Mouse (Mus musculus): ENCODE data around the gene Cox4i2.

Gene Cox4i2

DNA sequence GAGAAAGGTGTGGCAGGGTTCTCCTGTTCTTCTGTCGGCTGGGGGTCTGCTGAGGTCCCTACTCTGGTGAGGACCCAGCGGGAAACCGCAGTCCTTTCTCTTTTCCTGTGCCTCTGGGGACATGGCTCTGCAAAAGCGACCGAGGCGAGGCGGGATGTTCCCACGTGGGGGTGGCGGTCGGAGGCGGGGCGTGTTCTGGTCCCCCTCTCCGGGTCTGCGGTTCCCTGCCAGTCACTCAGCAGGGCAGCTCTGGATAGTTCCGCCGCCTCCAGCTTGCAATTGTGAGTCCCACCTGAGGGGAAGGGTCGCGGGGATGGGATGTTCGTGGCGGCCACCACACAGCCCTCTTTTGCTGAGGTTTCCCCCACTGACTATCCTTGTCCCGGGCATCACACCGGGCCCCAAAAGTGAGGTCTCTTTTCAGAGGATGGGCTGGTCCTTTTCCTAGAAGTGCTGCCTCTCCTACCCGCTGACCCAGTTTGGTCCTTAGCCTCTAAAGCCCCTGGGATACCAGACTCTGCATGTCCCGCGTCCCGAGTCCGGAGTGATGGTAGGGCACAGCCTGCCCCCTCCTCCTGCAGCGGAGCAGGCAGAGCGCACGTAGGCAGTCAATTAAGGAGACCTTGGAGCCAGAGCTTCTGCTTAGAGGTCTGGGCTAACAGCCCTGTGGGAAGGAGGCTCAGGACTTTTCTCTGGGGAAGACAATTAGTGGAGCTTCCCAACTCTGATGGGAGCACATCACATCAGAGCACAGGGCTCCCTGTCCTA is at the start of gene Cox4i2:
Gene Cox4i2 (plus strand): TSS at position 230 of the 768 bp plus-strand sequence.
- DNase-seq (ENCODE audit: extremely low spot score) = peak; percentile 59

DNA sequence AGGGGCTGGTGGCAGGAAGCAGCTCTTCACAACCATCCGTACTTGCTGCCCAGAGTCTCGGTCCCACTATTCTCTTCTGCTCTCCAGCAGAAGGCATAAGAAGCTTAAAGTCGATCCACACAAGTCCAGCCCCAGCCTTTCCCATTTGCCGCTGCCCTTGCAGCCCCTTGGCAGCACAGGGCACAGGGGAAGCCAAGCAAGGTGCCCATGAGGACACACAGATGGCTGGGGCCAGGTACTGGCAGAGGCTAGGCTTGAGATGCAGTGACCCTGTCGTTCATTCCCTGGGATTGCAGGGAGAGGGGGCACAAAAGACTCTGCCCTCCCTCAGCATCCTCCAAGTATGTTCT is 49.7 kb upstream of the Cox4i2 start:
- no peak for DNase-seq (ENCODE audit: extremely low spot score)

DNA sequence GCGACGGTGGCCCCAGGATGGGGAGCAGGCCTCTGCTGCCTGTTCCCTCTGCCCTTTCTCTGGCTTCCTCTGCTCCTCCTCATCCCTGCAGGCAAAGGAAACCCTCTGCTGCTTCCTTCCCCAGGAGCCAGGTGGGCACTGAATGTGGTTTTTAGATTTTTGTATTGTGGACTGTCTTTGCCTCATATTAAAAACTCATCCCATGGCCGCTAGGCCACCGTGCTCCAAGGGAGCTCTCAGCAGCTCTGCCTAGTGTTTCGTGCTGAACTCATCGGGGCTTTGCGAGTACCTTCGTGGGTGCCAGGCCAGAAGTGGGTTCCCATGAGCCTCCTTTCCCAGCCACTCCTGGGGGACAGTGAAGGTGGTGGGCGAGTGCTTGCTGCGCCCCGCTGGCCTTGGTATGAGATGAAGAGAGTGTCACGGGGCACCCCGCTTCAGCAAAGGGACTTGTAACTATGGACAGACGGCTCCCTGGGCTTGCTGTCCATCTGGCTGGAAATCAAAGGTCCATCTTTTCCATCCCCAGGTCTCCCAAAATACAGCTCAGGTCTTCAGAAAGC is 49.1 kb upstream of the Cox4i2 start:
- no peak for DNase-seq (ENCODE audit: extremely low spot score)

DNA sequence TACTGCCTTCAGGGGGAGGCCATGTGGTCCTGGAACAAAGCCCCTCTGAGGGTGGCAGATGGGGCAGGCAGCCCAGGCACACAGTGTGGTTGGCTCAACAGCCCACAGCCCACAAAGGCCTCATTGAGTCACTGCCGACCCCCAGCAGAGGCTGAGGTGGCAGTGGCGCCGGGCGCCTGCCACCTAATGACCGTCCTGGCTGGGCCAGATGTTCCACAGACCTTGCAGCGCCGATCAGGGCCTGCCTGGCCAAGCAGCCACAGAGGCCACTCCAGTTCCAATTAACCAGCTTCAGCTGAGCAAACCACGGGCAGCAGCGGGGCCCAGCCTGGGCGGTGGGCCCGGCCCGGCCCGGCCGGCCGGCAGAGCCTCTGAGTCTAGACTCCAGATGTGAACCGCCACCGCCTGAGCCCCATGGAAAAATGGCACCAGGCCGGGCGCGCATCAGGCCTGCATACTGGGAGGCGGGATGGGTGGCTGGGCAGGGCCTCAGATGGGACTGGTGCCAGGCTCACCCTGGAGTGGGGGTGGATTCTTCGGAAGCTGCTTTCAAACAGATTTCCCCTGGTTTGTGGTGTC is 47.9 kb upstream of the Cox4i2 start:
- DNase-seq (ENCODE audit: extremely low spot score) = no peak

DNA sequence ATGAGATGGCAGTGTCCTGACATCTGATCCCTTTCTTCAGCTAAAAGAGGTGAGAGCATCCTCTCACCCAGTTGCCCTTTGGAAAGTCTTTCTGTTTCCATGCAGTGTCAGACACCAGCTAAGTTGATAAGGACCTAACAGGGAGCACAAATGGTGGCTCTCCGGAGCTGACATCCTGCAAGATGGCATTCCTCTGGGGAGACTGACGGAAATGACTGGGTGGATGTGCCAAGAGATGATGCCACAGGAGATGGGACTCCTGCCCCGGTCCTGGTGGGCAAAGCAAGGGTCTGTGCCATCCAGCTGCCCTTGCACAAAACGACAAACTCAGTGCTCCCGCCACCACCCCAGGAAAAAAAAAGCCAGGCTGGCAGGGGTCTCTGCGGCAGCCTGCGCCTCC is 46.8 kb upstream of the Cox4i2 start:
- no peak for DNase-seq (ENCODE audit: extremely low spot score)

DNA sequence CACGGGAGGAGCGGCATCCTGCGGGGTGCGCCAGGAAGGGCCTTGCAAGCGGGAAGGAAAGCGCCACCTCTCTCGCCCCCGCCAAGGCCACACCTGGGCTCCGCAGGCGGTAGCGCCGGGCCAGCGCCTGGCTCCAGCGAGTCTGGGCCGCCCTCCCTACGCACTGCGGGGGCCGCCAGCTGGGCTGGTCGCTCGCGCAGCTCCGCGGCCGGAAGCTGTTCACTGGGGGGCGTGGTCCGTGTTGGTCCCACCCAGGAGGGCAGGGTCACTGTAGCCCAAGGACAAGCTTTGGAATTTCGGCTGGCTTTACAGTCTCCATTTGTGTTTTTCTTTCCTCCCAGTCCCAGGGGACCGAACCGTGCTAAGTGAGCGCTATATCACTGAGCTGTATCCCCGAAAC is 46.3 kb upstream of the Cox4i2 start:
- peak; percentile 92 for DNase-seq (ENCODE audit: extremely low spot score)

DNA sequence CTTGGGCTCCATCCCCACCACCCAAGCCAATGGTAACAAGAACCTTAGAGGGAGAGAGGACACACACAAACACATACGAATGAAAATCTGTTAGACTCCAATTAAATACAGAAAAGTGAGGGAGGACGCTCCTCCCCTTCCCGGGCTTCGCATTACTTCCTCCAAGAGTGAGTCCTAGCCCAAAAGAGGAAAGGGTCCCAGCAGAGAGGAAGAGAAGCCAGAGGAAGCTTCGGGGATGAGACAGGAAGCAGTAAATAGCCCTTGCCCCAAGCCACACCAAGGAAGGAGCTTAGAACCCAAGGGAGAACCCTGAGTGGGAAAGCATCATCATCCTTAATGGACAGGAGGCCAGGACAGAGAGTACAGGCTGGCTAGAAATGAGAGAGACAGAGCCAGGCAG is 44.9 kb upstream of the Cox4i2 start:
- DNase-seq (ENCODE audit: extremely low spot score) = no peak

DNA sequence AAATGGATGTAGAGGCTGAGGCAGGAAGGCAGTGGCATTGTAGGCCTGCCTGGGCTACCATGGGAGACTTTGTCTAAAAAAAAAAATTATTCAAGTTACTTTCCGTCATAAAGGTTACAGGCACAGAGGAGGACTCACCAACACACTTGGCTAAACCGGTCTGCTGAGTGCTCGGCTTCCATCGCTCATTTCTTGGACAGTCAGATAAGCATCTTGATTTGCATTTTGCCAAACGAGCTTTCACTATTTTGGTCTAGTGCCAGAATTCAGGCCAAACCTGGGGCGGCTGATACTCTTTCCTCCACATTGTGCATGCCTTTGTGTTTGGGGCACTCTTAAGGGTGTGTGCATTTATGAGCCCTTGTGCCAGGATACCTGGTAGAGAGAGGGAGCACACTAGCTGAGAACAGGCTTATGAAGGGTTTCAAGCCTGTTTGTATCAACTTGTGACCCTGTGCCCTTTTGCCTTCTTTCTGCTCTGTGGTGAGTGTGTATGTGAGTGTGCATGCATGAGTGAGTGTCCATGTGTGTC is 37.7 kb upstream of the Cox4i2 start:
- DNase-seq (ENCODE audit: extremely low spot score) = no peak

DNA sequence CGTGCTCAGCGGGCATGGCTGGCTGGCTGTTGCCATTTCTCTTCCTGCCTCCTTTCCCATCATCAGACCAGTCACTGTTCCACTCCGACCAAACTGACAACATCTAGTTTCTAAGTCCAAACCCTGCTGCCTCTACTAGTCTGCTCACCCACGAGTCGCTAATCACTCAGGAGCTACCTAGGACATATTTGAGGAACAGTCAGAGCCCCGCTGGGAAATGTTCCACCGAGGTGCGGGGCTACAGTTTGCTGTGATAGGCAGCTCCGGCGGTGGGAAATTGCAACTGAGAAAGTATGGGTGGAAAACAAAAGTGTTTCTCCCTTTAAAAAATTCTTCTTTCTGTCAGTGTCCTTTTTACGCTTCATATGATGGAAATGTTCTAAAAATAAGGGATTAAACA is 36.3 kb upstream of the Cox4i2 start:
- DNase-seq (ENCODE audit: extremely low spot score) = no peak

DNA sequence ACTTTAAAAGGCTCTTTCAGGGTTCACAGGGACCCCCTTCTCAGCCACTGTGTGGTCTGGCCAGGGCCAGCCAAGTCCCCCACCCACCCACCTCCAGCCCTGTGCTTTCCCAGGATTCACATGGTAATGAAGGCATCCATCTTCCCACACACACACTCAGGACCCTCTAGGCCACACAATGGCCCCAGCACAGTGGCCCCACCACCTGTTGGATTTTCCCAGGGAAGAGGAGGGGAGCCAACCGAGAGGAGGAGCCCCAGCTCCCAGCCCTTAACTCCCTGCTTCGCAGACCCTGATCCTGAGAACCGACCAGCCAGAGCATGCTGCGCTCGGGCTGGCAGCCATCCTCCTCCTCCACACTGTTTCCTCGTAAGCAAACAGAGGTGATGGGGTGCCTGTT is 35.9 kb upstream of the Cox4i2 start:
- DNase-seq (ENCODE audit: extremely low spot score) = no peak

DNA sequence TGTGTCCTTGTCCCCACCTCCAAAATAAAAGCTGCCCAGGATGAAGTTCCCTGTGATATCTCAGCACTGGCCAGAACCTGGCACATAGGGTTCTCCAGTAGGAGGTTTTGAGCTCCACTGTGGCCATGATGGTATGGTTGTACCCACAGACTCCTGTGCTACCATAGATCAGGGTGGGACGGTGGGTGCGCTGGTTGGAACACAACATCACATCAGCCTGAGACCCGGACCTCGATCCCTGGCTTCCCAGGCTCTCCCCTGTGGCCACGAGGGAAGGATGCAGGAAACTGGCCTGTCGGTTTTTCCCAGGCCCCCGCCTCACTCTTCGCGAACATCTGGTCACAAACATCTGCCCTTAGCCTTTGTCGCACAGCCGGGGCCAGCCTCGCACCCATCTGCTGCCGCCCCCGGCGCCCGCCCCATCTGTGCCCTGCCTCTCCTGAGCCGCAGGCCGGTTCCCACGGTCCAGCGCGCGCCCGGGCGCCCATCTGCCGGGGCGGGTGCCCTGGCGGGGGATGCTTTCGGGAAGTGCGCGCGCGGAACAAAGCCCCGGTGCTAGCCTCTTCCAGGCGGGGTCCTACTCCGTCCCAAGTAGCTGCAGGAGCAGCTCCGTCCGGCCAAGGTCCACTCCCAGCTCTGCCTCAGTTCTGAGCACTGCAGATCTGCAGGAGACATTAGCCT is 30.2 kb upstream of the Cox4i2 start:
- DNase-seq (ENCODE audit: extremely low spot score) = peak; percentile 65

DNA sequence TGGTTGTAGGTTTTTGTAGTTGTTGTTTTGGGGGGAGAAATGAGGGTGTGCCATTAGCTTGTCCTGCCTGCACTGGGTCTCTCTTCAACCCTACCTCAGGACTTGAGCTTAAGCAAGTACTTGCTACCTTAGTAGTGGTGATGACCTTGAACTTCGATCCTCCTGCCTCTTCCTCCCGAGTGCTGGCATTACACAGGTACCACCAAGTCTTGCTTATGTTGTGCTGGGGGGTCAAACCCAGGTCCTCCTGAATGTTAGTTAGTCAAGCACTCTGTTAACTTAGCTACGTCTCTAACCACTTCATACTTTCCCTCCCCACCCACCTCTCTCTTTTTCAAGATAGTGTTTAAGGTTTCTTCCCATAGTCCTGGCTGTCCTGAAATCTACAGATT is 29.6 kb upstream of the Cox4i2 start:
- no peak for DNase-seq (ENCODE audit: extremely low spot score)

DNA sequence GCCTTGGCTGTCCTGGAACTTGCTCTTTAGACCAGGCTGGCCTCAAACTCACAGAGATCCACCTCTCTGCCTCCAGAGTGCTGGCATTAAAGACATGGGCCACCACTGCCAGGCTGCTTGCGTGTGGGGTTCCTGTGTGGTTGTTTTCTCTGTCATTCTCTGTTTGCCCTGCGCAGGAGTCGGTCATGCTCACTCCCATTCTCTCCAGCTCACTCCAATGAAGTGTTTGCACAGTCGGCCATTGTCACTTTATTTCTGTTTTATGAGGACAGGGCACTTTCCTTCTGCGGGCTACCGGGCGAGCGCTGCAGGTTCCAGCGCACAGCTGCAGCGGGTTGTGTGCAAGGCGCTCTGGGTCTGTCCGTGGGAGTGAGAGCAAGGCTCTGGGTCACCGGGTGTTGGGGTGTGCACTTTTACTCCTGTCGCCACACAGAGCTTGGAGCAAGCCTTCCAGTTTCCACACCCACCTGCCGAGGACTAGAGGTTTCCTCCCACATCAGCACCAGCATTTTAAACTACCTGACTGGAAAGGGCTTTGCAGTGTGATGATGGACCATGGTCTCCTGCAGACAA is 28.7 kb upstream of the Cox4i2 start:
- DNase-seq (ENCODE audit: extremely low spot score) = no peak

DNA sequence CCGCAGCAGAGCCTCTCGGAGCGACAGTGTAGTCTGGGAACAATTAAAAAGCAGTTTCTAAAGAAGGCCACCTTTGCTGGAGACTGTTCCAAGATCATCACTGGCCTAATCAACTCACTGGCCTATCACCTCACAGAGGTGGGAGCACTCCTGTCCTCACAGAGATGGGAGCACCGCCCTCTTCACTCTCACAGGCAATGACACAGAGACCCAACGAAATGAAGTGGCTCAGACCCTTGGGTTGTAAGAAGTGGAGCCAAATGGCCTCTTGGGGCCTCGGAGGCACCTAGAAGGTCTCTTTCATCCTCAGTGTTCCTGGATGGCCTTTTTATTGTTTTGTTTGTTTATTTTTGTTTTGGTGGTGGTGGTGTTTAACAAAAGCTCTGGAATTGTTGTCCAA is 27.8 kb upstream of the Cox4i2 start:
- DNase-seq (ENCODE audit: extremely low spot score) = no peak

DNA sequence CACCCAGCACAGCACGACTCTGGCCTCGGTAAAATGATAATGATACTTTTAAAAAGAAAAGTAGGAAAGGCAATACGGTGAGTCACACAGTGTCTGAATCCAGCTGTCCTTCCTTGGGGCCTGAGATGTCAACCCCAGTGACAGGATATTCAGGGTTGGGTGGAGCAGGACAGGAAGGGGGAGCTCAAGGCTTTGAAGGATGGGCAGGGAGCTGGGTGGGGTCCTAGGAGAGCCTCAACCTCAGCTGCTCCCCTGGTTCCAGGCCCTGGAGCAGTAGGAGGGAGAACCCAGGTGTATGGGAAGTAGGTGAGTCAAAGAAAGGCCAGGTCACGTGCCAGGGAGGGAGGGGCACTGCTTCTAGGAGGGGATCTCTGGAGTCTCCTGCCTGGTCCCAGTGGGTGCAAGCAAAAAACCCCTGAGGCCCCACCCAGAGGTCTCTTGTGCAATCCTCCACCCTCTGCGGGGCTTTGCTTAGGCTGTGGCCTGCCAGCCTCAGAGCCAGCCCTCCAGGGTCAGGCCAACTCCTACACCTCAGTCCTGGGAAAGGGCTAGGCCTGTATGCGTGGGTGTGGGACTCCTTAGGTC is 27.1 kb upstream of the Cox4i2 start:
- no peak for DNase-seq (ENCODE audit: extremely low spot score)

DNA sequence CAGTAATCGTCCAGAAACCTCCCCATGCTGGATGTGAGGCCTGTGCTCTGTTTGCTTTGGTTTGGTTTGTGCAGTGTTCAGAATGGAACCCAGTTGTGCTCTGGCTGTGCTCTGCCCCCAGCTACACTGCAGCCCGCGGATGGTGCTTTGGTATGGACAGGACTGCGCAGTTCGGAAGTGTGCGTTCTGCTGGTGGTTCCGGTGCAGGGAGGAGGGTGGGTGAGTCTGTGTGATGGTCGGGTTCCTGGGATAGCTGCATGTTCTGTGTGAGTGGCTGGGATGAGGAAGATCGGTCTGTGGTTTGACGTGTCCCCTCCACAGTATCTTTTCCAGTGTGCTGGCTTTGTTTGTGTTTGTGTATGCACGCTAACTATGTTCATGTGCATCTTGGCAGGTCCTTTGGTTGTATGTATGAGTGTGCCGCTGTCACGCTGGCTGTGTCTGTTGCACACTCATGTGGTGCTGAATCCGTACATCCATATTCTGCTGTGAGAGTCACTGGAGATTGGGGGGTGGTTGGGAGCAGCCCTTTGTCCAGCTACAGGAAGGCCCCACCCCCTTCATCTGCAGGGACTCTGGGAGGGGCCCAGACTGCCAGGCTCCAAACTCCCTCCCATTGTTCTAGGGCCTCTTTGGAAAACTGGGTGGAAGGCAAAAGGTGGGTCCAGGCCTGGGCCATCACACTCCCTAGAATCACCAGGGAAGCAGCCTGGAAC is 26.0 kb upstream of the Cox4i2 start:
- no peak for DNase-seq (ENCODE audit: extremely low spot score)

DNA sequence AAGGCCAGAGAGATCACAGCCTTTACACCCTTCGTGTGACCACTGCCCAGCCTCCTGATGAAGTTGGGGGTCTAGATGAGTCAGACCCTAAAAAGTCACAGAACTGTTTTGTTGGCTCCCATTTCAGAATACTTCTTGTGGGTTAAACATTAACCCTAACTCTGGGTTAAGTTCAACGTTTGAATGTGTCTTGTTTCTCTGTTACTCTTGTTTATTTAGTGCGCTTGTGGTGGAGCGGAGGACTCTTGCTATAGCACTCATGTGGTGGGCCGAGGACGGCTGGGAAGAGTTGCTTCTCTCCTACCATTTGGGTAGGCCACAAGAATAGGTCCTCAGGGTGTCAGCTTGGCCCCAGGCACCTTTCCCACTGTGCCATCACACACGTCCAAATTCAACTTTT is 25.4 kb upstream of the Cox4i2 start:
- DNase-seq (ENCODE audit: extremely low spot score) = no peak

DNA sequence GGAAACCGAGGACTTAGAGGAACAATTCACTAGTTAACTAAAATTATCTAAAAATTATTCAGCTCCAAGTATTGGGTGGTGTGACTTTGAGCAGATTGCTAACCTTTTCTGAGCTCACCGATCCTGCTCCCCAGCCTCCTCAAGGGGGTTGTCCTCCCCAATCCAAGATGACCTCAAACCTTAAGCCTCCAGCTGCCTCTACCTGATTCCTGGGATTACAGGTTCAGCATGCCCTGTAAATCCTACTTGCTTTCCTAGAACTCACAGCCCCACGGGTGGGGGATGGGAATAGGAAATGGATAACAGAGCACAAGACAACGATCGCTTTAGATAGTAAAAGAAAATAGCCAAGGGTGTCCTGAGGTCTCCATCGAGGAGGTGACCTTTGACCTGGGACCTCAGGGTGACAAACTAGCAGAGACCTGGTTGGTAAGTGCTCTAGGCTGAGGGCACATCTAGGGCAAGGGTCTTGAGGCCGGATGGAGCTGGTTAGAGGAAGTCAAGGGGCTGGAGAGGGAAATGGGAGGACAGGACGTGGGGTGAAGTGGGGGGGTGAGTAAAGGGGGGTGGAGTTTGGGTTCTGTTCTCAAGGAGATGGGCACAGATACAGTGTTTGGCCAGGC is 24.8 kb upstream of the Cox4i2 start:
- peak; percentile 79 for DNase-seq (ENCODE audit: extremely low spot score)

DNA sequence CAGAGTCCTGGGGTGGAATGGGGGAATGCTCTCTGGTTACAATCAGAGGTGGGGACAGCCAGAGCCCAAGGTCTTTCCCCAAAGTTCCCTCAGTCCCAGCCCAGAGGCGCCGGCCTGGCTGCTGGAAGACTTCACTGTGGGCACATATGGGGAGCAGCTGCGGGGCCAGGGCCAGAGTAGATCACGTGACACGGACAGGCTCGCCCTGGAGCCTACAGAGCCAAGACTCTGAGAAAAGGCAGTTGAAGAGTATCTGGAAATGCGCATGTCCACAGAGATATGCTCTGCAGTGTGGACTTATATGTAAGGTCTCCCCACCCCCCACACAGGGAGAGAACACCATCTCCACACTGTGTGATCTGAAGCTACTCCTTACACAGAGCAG is 24.3 kb upstream of the Cox4i2 start:
- no peak for DNase-seq (ENCODE audit: extremely low spot score)

DNA sequence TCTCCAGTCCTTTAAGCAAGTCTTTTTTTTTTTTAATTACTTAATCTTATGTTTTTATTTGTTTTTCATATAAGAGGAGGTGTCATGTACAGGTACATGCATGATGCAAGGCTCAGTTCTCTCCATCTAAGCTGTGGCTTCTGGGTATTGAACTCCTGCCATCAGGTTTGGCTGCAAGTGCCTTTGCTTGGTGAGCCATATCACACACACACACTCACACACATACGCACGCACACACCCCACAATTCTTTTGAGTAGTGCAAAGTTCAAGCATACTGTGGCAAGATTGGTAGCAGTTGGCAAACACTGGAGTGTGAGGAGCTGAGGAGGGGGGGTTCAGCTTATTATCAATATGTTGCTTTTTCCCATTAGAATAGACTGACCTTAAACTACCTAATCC is 20.8 kb upstream of the Cox4i2 start:
- DNase-seq (ENCODE audit: extremely low spot score) = no peak

DNA sequence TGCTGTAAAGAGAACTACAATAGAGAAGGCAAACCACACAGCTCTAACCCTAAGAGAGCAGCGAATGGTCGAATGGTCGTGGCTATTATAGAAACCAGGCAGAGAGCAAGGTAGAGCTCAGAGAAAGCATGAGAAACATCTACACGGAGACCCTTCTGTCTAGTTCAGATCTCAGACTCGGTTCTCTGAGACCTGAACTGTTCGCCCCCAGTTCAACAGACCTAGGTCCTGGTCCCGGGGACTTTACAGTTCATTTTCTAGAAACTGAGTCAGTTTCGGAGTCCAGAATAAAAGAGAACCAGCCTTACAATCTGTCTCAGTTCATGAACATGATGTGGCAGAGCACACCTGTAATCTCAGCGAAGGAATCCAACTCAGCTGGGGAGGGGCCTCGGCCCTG is 19.5 kb upstream of the Cox4i2 start:
- DNase-seq (ENCODE audit: extremely low spot score) = no peak

All from embryo, embryonic 9.5 days (tissue).